Mouse (Mus musculus): ENCODE measurements around the gene Ppp1r35.
A peak's percentile ranks its signal among the peaks of the same experiment; 100 is the strongest.
"Not testable (repeated sequence)": the region's sequence is repeated elsewhere in the genome, so short reads cannot be mapped to it uniquely, and the experiment has no call there.

The Ppp1r35 gene

DNA sequence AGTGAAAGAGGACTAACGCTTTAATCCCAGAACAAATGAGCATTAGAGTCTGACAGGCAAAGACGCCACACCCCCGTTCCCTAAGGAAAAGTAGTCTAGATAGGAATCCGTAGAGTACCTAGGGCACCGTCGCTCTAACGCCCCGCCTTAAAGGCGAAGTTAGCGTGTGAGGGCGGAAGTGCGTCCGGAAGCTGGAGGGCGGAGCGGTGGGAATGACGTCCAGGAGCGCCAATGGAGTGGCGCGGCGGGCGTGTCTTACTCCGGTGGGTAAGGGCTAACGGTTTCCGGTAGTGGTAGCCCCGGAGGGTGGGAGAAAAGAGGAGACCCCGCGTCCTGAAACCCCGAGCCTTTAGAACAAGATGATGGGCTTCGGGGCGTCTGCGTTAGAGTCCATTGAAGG is at the start of gene Ppp1r35:
TSS of gene Ppp1r35 (plus strand) at position 215 of the 400 bp plus-strand sequence.
- DNase-seq (ENCODE audit: low spot score in 2 of 2), result peak; percentile 98

DNA sequence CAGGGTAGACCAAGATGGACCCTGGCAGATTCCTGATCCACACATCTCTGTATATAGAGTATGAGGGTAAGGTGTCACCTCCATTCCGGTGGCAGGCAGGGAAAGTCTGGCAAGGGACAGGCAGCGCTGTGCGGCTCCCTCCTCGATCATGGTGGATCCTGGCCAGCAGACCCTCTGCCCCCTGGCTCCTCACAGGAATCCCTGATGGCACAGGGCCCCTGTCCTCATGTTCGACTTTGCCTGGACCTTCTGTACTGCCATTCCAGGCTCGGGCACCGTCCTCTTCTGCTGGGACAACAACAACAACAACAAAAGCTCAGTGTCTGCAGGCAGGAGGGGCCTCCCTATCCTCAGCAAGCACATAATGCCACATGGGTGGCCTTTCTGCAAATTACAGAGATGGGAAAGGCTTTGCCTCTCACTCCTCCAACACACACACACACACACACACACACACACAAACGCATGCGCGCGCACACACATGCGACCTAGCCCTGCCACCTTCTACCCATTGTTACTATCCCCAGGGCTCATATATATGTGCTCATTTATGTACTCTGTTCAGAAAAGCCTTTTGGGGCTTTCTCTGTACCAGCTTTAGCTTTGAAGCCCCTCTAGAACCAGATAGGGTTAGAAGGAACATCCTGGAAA is 44.9 kb upstream of the Ppp1r35 start:
- DNase-seq (ENCODE audit: low spot score in 2 of 2), result no peak

DNA sequence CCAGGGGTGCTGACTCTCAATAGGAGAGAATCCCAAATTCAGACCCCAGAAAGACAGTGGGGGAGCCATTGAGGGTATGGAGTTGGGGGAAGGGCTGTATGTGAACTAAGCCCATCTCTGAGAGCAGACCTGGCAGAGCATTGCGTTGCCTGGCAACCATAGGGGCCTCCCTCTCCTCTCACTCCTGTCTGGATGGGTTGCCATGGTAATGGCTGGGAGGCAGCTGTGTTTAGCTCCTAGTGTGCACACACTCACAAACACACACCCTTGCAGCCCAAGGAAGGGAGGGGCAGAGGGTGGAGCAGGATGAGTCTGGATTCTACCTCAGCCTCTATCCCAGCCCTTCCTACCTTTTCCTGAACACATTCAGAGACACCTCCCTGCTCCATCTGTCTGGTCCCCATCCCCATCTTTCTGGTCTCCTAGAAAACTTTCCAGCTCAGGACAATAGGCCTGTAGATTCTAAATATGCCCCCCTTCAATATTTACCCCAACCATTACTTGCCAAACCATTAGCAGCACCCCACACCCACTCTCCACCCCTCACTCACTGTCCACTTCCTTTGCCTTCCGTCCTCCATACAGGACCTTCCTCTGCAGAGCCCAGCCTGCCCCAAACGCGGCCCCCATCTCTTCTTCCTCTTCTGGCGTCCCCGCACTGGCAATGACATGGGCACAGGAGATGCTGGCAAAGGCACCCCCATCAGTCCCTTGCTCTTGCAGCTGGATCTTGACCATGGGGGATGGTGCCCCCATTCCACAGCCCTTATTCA is 44.2 kb upstream of the Ppp1r35 start:
- peak; percentile 95 to 99 for DNase-seq (ENCODE audit: low spot score in 2 of 2)

DNA sequence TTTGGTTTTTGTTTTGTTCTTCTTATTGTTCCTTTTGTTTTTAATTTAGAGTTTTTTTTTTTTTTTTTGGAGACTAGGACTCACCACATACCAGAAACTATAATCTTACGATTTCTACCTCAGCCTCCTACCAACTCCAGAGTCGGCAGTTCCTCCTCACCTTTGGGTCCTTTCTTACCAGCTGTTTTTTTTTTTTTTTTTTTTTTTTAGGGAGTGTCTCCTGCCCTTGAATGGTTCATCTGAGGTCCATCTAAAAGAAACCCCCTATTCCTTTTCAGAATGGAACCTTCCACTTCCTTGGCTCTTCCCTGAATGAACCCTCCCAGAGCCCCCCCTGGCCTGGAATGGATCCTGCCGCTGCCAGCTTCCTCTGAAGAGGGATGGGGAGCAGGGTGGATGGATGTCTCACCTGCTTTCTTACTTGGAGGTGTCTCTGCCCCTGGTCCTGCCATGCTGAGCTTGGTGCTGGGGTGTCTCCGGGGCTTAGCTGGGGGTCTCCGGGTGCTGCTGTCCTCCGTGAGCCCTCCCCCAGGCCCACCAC is 41.2 kb upstream of the Ppp1r35 start:
- peak in 1 of 2 experiments; percentile 73 for DNase-seq (ENCODE audit: low spot score in 2 of 2)

DNA sequence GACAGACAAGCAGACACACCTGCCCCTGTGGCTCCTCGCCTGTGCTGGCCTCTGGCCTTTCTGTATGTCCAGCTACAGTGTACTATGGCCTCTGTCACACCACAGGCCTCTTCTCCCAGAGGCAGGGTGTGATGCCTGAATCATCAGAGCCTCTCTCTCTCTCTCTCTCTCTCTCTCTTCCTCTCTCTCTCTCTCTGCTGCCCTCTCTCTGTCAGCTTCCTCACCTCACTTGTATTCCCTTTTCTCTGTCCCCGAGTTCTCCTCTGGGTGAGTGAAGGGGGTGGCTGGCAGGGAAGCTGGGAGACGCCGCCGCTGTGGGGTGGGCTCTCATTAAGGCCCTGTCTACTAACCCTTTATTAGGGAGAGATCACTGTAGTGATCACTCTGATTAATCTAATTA is 40.1 kb upstream of the Ppp1r35 start:
- no peak for DNase-seq (ENCODE audit: low spot score in 2 of 2)

DNA sequence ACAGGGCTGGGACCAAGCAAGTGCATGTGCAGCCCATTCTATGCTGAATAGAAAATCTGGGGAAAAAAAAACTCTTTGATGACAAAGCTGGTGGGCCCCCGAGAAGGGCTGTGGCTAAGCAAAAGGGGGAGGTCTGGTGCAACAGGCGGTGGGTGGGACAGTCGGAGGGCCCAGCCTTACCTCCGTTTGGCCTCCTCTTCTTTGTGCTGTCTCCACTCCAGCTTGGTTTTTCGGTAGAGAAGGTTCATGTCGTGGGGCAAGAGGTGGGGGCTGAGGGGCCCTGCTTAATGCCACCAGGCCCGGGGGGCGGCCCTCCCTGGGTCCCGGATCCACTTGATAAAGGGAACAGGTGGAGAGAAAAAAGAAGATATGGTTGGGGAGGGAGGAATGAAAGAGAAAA is 39.2 kb upstream of the Ppp1r35 start:
- no peak for DNase-seq (ENCODE audit: low spot score in 2 of 2)

DNA sequence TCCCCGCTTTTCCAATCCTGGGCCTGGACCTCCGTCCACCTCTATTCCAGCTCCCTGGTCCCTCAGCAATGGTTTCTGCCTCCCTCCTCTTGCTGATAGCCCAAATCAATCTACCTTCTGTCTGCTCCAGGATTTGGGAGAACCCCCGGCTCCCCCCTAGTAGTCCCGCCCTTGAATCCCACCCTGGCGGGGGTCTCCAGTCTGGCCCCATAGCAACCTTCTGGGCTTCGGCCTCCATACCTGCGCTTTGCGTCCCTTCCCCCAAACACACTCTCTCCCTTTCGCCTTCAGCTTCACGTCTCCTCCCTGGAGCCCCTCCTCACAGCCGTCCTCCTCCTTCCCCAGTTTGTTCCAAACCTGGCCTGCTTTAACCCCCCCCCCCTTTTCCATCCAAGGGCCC is 38.1 kb upstream of the Ppp1r35 start:
- no peak for DNase-seq (ENCODE audit: low spot score in 2 of 2)

DNA sequence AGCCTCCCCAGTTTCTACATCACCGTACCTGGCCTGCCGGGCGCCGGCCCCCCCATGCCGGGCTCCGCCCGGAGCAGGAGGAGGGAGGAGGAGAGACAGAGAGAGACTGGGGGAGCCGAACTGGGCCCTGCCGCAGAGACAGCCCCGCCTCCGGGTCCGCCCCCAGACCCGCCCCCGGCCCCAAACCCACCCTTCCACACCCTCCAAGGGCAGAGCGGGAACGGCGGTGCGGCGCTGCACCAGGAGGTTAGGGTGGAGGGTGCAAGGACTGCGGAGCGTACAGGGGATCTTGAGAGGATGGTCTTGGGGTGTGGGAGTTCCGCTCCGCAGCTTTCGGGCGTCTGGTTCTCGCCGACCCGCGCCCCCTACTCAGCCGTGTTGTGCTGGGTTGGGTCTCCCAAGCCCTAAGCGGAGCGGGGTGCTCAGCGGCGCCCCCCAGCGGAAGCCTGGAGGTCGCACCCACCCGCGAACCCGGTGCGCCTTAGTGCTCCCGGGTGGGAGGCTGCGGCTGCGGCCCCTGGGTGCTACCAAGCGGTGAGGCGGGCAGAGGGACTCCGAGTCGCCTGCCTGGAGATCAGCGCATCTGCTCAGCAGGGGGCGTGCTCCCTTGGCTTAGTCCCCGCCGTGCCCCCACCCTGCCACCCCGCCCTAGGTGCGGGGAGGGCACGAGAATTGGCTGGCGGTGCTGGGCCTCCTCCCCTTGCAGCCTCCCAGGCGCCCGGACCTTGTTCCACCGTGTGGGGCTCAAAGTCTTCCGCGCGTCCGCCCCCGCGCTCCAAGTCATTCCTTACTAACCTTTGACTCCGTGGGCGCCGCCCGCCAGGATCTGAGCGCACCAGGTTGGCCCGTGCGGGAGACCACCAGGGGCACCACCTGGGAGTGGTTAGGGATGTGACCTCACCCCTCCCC is 37.4 kb upstream of the Ppp1r35 start, which contains the start of gene Nyap1:
TSS of gene Nyap1 (minus strand) at position 585 of the 909 bp plus-strand sequence.
- DNase-seq (ENCODE audit: low spot score in 2 of 2), result peak; percentile 84 to 85

DNA sequence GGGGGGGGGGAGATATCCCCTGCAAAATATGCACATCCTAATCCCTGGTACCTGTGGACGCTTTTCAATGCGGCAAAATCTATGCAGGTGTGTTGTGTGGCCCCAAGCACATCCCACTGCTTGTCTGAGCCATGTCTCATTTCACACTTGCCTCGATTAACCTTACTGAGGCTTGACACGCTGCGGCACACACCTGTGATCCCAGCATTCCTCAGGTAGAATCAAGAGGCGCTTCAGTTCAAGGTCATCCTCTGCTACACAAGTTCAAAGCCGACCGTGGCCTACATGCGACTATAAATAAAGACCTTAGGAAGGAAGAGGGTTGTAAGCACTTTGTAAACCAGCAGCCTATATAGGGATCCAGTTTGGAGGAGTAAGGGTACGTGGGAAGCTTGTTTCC is 36.6 kb upstream of the Ppp1r35 start:
- DNase-seq (ENCODE audit: low spot score in 2 of 2), result no peak

DNA sequence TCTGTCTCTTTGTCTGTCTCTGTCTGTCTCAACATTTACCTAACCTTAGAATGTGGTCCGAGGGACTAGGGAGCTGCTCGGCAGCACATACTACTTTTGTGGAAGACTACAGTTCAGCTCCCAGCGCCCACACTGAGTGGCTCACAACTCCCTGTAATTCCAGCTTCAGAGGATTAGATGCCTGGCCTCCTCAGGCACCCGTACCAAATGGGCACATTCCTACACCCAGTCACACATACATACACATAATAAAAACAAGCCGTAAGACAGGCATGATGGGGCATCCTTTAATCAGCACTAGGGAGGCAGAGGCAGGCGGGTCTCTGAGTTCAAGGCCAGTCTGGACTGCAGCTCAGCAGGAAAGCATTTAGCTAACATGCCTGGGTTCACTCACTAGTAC is 35.8 kb upstream of the Ppp1r35 start:
- DNase-seq (ENCODE audit: low spot score in 2 of 2), result no peak

DNA sequence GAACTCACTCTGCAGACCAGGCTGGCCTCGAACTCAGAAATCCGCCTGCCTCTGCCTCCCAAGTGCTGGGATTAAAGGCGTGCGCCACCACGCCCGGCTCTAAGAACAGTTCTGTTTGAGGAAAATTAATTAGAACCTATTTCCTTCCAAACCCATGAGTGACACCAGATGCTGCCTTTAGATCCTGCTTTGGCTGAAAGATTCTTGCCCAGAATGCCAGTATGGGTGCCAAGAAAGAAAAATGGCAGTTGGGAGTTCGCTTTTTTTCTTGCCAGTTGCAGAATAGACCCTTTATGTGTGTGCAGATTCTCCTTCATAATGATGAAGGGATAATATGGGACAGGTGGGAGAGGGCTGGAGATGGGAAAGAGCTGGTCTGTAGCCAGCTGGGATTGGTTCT is 34.5 kb upstream of the Ppp1r35 start:
- no peak for DNase-seq (ENCODE audit: low spot score in 2 of 2)

DNA sequence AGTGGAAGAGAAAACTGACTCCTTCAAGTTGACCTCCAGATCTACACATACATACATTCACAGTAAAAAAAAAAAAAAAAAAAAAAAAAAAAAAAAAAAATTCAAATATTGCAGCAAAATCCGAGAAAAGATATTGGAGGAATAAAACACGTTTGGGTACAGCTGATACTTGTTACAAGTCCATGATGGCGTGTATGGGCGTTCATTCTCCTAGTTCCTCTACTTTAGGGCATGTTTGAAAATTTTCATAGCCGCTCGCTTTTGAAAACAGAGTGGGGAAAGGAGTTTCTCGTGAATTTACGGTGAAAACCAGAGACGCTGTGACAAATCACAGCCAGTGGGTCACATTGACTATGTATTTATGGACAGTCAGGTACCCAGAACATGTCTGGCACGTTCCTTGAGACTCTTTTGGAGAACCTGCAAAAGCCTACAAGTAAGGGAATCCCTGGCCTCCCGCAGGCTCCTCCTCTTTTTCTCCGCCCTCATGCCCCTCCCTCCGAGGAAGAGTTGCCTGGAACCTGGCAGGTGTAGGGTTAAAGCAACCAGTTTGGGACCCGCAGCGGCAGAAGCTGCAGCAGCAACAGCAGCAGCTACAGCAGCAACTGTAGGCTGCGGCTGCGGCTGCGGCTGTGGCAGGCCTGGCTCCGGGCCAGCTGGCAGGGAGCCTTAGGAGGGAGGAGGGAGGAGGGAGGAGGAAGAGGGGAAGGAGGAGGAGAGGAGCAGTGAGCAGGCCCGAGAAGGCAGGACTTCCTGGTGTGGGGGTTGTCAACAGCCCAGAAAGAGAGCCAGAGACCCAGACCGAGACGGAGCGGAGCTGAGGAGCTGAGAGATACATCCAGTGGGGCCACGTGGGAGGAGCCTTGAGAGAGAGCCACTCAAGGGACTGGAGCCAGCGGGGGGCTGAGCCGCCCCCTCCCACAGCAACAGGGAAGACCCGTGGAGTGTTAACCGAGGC is 33.2 kb upstream of the Ppp1r35 start, which contains the start of gene Tsc22d4:
TSS of gene Tsc22d4 (plus strand) at position 517 of the 958 bp plus-strand sequence.
- DNase-seq (ENCODE audit: low spot score in 2 of 2), result peak; percentile 93 to 96

DNA sequence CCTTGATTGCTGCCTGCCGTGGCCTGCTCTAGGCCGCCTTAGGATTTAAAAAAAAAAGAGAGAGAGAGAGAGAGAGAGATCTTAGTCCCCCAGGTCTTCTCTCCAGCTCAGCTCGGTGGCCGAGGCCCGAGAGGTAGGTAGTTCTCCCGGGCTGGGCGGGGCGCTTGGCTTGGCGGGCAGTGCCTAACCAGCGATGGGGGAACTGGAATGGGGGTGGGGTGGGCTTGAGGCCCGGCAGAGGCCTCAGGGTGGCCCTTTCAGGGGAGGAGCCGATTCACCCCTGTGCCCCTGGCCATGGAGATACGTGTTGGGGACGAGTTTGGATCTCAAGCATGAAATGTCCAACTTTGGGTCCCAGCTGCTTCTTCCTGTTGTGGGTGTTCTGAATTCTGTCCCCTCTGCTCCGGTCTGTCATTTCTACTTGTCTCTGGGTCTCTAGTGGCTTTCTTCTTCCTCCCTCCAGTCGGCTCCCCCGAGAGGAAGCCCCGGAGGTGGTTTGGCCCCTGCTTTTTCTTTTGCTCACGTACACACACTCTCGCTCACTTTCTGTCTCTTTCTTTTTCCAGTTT is 32.3 kb upstream of the Ppp1r35 start:
- DNase-seq (ENCODE audit: low spot score in 2 of 2), result peak in 1 of 2 experiments; percentile 70

DNA sequence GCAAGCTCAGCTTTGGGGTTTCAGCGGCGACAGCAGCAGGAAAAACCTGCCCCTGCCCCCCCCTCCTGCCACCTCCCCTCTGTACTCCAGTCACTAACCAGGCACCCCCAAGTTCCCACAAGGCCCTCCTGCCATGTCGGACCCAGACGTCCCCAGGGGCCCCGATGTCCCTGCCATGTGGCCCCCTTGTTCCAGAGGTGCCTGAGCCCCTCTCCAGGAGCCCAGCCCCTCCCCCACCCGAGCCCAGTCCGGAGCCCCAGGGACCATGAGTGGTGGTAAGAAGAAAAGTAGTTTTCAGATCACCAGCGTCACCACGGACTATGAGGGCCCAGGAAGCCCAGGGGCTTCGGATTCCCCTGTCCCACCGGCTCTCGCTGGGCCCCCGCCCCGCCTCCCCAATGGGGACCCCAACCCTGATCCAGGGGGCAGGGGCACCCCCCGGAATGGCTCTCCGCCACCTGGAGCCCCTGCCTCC is 31.8 kb upstream of the Ppp1r35 start:
- DNase-seq (ENCODE audit: low spot score in 2 of 2), result no peak

DNA sequence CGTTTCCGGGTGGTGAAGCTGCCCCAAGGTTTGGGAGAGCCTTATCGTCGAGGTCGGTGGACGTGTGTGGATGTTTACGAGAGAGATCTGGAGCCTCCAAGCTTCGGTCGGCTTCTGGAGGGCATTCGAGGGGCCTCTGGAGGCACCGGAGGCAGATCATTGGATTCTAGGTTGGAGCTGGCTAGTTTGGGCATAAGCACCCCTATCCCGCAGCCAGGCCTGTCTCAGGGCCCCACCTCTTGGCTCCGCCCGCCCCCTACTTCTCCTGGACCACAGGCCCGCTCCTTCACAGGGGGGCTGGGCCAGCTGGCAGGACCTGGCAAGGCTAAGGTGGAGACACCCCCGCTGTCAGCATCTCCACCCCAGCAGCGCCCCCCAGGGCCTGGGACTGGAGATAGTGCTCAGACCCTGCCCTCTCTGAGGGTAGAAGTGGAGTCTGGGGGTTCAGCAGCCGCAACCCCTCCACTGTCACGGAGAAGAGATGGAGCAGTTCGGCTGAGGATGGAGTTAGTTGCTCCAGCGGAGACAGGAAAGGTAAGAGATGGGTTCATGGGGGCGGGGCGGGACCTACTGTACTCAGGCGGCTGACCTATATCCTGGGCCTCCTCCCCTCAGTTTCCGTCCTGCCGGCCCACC is 31.2 kb upstream of the Ppp1r35 start:
- peak in 1 of 2 experiments; percentile 61 for DNase-seq (ENCODE audit: low spot score in 2 of 2)

DNA sequence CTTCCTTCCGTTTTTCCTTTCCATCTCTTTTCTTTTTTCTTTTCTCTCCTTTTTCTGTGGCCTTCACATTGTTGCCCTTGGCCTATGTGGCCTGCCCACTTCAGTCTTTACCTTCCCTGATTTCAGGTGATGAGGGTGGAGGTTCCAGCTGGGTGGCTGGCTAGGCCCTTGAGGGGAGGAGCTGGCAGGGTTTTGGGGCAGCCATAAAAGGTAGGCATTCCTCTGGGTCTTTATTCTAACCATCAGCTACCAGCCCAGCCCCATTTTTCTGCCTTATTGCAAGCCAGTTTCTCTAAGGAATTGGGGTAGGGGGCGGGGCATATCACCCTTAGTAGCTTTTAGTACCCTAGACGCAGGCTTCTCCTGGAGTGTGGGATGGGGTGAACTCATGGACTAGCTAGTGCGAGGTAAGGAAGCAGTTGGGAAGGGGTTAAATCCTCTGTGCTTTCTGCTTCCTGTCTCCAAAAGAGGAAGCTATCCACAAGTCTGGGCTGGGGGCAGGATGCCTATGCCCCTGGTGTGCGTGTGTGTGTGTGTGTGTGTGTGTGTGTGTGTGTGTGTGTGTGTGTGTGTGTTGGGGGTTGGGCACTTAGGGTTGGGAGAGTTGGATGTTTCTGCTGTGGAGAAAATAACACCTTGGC is 30.4 kb upstream of the Ppp1r35 start:
- DNase-seq (ENCODE audit: low spot score in 2 of 2), result no peak

DNA sequence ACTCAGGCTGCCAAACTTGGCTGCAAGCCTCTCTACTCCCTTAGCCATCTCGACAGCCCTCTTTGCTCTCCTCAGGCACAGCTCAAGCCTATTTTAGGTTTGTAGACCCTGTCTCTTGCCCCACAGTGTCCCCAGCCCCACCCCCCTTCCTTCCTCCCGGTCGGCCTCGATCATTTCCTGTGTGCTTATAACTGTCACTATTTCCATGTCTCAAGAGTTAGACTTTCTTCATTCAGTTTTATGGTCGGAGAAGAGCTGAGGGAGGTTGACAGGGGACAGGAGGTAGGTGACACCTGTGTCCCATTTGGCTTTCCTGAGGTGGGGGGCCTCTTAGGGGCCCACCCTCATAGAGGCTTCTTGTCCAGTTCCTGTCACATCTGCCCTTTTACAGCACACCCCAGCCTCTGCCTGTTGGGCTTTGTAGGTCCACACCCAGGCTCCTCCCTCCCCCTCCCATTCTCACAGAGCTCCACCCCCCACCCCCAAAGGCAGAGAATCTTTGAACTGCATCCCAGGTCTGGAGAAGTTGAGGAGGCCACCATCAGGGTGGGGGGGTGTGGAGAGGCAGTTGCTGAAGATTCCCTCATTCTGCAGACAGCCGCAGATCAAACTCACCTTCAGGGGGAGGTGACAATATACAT is 29.3 kb upstream of the Ppp1r35 start:
- no peak for DNase-seq (ENCODE audit: low spot score in 2 of 2)

DNA sequence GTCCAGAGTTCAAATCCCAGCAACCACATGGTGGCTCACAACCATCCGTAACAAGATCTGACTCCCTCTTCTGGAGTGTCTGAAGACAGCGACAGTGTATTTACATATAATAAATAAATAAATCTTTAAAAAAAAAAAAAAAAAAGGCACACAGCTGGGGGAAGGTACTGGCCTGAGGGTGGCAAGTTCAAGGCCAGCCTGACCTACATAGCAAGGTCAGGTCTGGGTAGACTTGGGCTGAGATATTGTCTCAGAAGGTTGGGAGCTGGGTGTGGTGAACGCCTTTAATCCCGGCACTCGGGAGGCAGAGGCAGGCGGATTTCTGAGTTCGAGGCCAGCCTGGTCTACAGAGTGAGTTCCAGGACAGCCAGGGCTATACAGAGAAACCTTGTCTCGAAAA is 28.4 kb upstream of the Ppp1r35 start:
- DNase-seq (ENCODE audit: low spot score in 2 of 2), result not testable (repeated sequence)
